Mouse (Mus musculus) megakaryocyte-erythroid progenitor cell, adult 5-6 weeks (primary cell): ENCODE data around the gene Klf15. TPM values are rescaled to one million over a fixed set of nuclear protein-coding genes. Genes with fewer than 3 reads are reported as not detected.
A peak's percentile ranks its signal among the peaks of the same experiment; 100 is the strongest.

ENCODE experiments used
- ATAC-seq: replicated peaks from 2 replicates; pipeline ENCODE4 v1.8.0; 2016; ENCODE audit warnings: mild to moderate bottlenecking, inconsistent platforms; ENCODE audit not compliant: severe bottlenecking, poor library complexity, low FRiP score, low TSS enrichment
- total RNA-seq, 2 experiments: library from RNA; stranded (forward) in 1 of 2; stranded (reverse) in 1 of 2; fragments of 200-1000, 215-1000 nt in 1 of 2; fragments of >200 nt in 1 of 2; fragmentation: Nextera tagmentation in 1 of 2; gene quantifications; 2 replicates each; pipeline ENCODE4 v1.2.3; 2014 to 2017

The Klf15 gene
- total RNA-seq, 2 experiments from 2014 or later: not detected

- ATAC-seq: 0 out of 2 replicates have a peak, but pooled peaks have one; percentile 23
Observed at GRCm38 (mm10) chr6:90463228-90463862, 969 bp downstream of the Klf15 start.

GRCm38 (mm10) chr6:90463890-90464421 is 1.6 kb downstream of the Klf15 start:
- no peak for ATAC-seq

DNA sequence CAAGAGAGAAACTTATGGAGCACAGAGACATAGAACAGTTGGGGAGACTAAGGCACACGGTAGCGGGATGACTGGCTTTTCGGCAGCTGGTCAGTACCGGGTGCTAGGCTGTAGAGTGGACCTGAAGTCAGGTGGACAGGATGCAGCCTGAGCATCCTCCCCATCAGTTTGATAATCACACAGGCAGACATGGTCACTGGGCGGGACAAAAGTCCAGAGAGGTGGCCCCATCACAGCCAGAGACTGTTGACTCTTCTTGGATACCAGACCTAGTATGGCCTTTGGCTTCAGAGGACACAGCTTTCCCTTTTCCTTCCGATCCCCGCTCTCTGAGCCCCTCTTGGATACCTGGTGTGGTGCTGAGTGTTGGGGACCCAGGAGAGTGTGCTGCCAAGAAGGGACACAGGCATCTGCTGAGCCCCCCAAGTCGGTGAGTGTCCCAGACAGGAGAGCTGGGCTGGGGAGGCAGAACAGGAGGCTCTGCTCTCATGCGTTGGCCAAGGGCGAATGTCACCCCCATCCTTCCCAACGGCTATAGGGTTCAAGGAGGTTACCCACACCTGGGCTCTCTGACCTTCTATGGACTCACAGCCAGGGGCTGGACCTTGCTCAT is 2.8 kb downstream of the Klf15 start:
- ATAC-seq: no peak

DNA sequence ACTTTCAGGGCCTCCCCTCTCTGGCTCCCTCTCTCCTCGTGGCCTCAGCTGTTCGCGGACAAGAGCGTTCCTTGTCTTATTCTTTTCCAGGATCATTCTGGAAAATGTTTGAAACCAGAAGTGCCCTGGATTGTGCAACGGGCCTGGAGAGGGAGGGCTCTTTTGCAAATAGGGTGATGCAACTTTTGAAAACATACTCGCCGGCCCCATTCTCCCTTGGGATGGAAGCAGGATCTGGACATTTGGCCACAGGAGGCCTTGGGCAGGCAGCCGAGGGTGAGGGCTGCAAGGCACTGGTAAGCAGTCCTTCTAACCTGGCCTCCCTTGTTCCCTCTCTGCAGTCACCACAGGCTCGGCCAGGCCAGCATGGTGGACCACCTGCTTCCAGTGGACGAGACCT is 3.7 kb downstream of the Klf15 start:
- no peak for ATAC-seq

GRCm38 (mm10) chr6:90466847-90467410 is 4.6 kb downstream of the Klf15 start:
- ATAC-seq: no peak

GRCm38 (mm10) chr6:90468216-90468615 is 5.8 kb downstream of the Klf15 start:
- no peak for ATAC-seq

DNA sequence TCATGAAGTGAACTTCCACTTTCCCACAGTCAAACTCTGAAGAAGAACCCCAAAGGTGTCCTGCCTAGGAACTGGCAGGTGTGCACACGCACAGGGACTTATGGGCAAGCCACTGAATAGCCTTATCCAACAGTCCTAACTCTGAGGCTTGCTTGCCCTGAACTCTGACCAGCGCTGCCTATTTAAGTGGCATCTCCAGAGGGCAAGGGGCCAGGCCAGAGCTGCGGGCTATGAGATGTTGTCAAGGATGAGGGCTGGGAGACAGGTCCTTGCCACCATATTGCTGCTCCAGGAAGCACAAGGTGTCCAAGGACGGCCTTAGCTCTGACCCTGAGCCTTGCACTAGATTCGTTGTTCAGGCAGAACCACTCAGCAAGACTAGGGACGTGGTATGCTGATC is 6.7 kb downstream of the Klf15 start:
- ATAC-seq: no peak

- no peak for ATAC-seq
Observed at GRCm38 (mm10) chr6:90470255-90470654, 7.9 kb downstream of the Klf15 start.

- no peak for ATAC-seq
Observed at GRCm38 (mm10) chr6:90470947-90471541, 8.7 kb downstream of the Klf15 start.

DNA sequence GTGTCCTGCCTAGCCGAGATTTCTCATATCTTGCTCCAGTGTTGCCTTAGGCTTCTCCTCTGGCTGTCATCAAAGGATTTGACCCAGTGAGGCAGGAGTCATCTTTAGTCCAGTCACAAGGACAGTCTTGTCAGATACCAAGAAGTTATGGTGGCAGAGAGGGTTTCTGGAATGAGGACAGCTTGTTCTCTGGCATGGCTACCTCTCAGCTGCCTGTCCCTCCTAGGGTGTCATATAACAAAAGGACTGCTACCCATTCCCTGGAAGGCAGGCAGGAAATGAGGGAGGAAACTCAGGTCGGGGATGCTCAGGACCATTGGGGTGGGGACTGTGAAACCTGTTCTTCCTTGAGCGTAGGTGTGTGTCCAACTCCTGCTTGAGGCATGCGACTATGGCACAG is 9.7 kb downstream of the Klf15 start:
- no peak for ATAC-seq

GRCm38 (mm10) chr6:90472697-90473096 is 10.3 kb downstream of the Klf15 start:
- ATAC-seq: no peak

- ATAC-seq: no peak
Observed at GRCm38 (mm10) chr6:90473630-90474360, 11.4 kb downstream of the Klf15 start.

DNA sequence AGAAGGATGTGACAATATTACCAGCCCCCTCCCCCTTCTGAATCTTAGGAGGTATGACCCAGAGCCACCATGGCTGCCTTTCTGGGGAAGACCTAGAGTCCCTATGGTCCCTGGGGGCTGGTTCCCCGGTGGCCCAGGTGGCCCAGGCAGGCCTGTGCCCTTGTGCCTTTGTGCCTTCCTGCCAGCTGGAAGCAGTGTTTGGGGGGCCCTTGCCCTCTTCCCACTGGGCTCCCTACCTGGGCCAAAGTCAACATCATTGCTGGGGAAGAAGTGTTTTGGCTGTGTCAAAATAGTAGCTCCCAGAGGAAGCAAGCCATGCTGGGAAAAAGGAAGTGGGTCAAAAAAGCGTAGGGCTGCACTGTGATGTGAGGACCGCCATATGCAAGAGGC is 12.0 kb downstream of the Klf15 start:
- no peak for ATAC-seq

GRCm38 (mm10) chr6:90475176-90475853 is 12.9 kb downstream of the Klf15 start:
- no peak for ATAC-seq

- ATAC-seq: no peak
Observed at GRCm38 (mm10) chr6:90475854-90476212, 13.5 kb downstream of the Klf15 start.

GRCm38 (mm10) chr6:90476941-90477518 is 14.7 kb downstream of the Klf15 start:
- peak; percentile 24; the same call in 1 of the 2 replicates for ATAC-seq

DNA sequence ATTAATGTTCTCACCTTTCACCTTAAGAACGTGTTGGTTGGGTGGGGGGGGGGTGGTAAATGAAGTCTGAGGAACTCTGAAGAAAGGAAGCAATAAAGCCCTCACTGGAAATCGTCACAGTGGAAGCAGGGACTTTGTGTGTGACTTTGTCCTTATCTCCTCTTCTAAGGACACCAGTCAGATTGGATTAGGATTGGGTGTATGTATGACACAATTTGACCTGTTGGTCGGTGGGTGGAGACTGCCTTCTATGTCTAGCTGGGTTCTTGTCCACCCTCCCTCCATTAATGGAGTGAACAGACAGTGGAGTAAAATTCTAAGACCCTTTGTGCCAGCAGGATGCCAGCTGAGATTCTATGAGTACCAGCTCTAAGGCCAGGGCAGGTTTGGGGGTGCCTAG is 21.9 kb downstream of the Klf15 start:
- ATAC-seq: no peak

DNA sequence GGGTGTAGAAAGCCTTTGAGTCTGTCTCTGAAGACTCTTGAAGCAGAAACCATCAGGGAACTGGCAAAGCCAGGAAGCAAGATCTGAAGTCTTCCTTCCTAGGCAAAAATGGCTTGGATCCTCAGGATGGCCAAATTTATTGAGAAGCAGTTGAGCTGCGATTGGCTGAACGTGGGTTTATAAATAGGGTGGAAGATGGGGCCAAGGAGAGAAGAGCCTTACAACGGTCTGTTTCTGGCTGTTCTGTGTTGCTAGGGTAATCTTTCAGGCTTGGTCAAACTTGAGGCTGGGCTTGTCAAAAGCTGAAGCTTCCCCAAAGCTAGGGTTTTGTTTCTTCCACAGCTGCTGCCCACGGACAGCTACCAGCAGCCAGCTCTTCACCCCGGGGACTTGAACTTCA is 22.5 kb downstream of the Klf15 start:
- ATAC-seq: no peak
